Mouse (Mus musculus): Measurements from ENCODE around the gene Hoxd8.

DNA sequence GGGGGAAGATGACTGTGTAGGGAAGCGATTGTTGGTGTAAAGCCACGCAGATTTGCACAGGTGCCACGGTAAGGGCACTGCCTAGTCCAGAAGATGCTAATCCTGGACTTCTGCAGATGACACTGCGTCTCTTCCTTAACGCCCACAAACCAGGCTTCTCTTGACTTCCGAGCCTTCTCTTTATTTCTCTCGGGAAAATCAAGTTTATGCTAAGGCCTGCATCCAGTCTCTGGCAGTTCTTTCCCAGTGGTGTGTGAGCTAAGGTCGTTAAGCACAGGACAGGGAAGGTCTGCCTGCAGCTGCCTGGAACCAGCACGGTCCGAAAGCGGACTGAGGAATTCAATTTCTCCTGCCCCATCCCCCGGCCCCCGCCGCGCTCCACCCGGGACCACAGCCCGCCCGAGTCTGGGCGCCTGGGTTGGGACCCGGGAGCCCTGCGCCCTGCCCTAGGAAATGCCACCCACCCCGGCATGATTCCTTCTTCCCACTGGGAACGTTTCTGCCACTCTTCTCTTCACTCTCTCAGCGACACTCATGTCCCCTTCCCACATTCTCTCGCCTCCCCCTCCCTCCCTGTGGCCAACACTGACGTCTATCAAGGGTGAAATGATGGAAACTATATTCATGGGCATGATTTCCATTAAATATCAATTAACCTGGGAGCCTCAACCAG is 559 bp upstream of the Hoxd8 start:
- TF ChIP-seq CTCF (IDR thresholded peaks at IDR 0.05; ENCODE audit: low read depth) (no peak), EP300 (optimal IDR thresholded peaks at IDR 0.05) (no peak)

Data from stomach, postnatal 0 days (tissue).